Mouse (Mus musculus) kidney, embryonic 14.5 days (tissue): Measurements from ENCODE around the gene Trim7. TPM values are rescaled to one million over a fixed set of nuclear protein-coding genes. Genes with fewer than 3 reads are reported as not detected.
A peak's percentile ranks its signal among the peaks of the same experiment; 100 is the strongest.

ENCODE experiments used
- ATAC-seq: fragments of 200-750 bp; cut with Nextera tagmentation; 2 replicates; pipeline ENCODE4 v1.8.0; 2017; ENCODE audit warnings: moderate number of reproducible peaks, mild to moderate bottlenecking, moderate TSS enrichment, moderate library complexity; ENCODE audit not compliant: low FRiP score, low TSS enrichment
- H3K27ac ChIP-seq: fragments of 300-500 bp; sonication (generic); 2 replicates; pipeline ENCODE4 v1.5.1; 2014; ENCODE audit warnings: low read depth, mild to moderate bottlenecking, low read length, moderate library complexity, mixed read lengths
- H3K27me3 ChIP-seq: fragments of 300-500 bp; sonication (generic); 2 replicates; pipeline ENCODE4 v1.6.1; 2014; ENCODE audit warnings: mild to moderate bottlenecking, low read length; ENCODE audit not compliant: control insufficient read depth, insufficient read depth
- H3K36me3 ChIP-seq: fragments of 300-500 bp; sonication (generic); 2 replicates; pipeline ENCODE4 v1.6.1; 2014; ENCODE audit warnings: low read length, mixed read lengths; ENCODE audit not compliant: control insufficient read depth, insufficient read depth
- H3K4me1 ChIP-seq: fragments of 300-500 bp; sonication (generic); 2 replicates; pipeline ENCODE4 v1.6.1; 2014; ENCODE audit warnings: low read length, mixed read lengths; ENCODE audit not compliant: control insufficient read depth, insufficient read depth
- H3K4me2 ChIP-seq: fragments of 300-500 bp; sonication (generic); replicated peaks from 2 replicates; pipeline ENCODE4 v1.6.1; 2014; ENCODE audit warnings: low read depth, mild to moderate bottlenecking, low read length
- H3K4me3 ChIP-seq: fragments of 300-500 bp; sonication (generic); 2 replicates; pipeline ENCODE4 v1.5.1; 2014; ENCODE audit warnings: mild to moderate bottlenecking, low read length
- H3K9ac ChIP-seq: fragments of 300-500 bp; sonication (generic); 2 replicates; pipeline ENCODE4 v1.6.1; 2014; ENCODE audit warnings: low read depth, mild to moderate bottlenecking, low read length, moderate library complexity
- H3K9me3 ChIP-seq: fragments of 300-500 bp; sonication (generic); 2 replicates; pipeline ENCODE4 v1.6.1; 2016; ENCODE audit warnings: low read length; ENCODE audit not compliant: control insufficient read depth
- WGBS: fragments of 180-500 bp; shearing (Covaris S2); extraction: QIAGEN DNeasy Blood & Tissue Kit; methylation state at CpG from one replicate; pipeline ENCODE4 v1.1.7; 2014; 5-methylcytosine and 5-hydroxymethylcytosine counted together
- polyA plus RNA-seq: library from polyadenylated mRNA; unstranded; fragments of >200 nt; fragmentation: Nextera tagmentation; extraction: Ambion mirVana; gene quantifications from 2 replicates; pipeline ENCODE4 v1.2.1, GENCODE M21; 2014

Gene Trim7
- polyA plus RNA-seq, 1 experiment from 2014 or later = 2.9 TPM

DNA sequence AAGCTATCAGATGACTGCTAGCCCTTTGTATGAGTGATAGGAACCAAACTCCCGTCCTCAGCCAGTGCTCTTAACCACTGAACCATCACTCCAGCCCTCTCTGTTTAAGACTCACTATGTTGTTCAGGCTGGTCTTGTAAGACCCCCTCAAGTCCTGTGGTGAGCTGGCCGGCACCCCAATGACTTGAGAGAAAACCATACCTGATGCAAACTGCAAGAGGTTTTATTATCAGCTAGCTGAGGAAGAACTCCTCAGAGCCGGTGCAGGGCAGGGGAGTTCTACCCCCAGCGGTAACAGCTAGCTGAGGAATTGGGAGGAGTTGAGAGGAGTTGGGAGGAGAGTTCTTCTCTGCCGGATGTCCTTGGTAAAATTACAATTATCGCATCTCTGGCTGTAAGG lies 2.0 kb downstream of the Trim7 start:
- no peak overlapping the region for H3K27ac ChIP-seq
- H3K4me1 ChIP-seq = 0 out of 2 replicates have a peak, but pooled peaks cover 2% of the 10 kb centered on the region
- 66% methylated on average over 6 of the region's 6 CpGs for WGBS
- no peak overlapping the region for H3K4me3 ChIP-seq
- no peak for ATAC-seq
- H3K9me3 ChIP-seq = no peaks in the 10 kb centered on the region
- H3K9ac ChIP-seq = no peak overlapping the region
- H3K27me3 ChIP-seq = peaks cover 5% of the 10 kb centered on the region; the same call in 1 of the 2 replicates
- no peaks in the 10 kb centered on the region for H3K36me3 ChIP-seq
- H3K4me2 ChIP-seq = no peak overlapping the region

DNA sequence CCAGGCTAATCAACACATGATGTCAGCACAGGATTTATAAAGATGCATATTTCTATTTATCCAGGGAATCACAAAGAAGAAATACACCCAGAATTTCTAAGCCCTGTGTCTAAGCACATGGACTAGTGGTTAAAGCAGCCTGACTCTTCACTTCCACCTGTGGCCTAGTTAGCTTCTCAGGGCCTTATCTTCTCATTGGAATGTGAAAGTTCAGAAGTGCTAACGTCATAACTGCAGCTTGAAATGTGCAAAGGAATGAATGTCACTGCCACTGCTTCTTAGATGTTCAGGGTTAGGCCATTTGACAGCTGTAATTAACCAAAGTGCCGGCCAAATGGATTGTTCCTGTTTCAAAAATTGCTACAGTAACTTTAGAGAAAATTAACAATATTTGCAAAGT lies 4.3 kb downstream of the Trim7 start:
- H3K9me3 ChIP-seq = no peaks in the 10 kb centered on the region
- no peaks in the 10 kb centered on the region for H3K27me3 ChIP-seq
- no peaks in the 10 kb centered on the region for H3K36me3 ChIP-seq
- 69% methylated on average over 2 of the region's 2 CpGs for WGBS
- no peaks in the 10 kb centered on the region for H3K4me1 ChIP-seq
- no peak overlapping the region for H3K4me2 ChIP-seq
- ATAC-seq = no peak
- no peak overlapping the region for H3K4me3 ChIP-seq
- no peak overlapping the region for H3K27ac ChIP-seq
- H3K9ac ChIP-seq = no peak overlapping the region

DNA sequence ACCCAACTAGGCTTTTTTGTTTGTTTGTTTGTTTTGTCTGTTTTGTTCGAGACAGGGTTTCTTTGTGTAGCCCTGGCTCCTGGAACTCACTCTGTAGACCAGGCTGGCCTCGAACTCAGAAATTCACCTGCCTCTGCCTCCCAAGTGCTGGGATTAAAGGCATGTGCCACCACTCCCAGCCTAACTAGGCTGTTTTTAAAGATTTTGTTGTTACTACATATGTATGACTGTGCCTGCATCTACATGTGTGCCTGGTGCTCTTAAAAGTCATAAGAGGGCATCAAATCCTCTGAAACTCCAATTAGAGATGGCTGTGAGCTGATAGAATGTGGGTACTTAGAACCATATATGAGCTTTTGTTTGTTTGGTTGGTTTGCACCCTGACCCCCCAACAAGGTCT lies 5.3 kb downstream of the Trim7 start:
- no peaks in the 10 kb centered on the region for H3K9me3 ChIP-seq

DNA sequence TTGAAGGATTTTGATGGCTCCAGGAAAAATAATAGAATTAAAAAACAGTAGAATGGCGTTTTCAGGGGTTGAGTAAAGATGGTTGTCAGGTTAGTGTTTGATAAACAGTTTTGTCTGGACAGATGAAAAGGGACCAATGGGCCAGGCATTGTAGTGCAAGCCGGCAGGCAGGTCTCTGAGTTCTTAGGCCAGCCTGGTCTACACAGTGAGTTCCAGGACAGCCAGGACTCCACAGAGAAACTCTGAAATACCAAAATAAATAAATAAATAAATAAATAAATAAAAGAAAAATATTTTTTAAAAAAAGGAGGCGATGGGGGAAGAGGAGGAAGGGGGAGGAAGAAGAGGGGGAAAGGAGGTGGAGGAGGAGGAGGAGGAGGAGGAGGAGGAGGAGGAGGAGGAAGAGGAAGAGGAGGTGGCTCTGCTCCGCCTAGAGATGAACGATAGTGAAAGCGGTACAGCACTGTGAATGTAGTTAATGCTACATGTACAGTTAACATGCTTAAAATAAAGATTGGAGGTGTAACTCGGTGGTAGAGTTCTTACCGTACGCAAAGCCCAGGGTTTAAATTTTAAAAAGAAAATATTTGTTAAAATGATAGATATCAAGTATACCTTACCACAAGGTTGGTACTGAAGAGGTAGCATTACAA lies 7.3 kb downstream of the Trim7 start:
- H3K4me2 ChIP-seq = peak overlapping the region; percentile 43
- H3K36me3 ChIP-seq = no peaks in the 10 kb centered on the region
- 41% methylated on average over 9 of the region's 9 CpGs for WGBS
- no peak overlapping the region for H3K27ac ChIP-seq
- H3K9ac ChIP-seq = no peak overlapping the region
- peak overlapping the region; percentile 50 for H3K4me3 ChIP-seq
- ATAC-seq = 0 out of 2 replicates have a peak, but pooled peaks have one; percentile 1
- no peaks in the 10 kb centered on the region for H3K4me1 ChIP-seq
- H3K9me3 ChIP-seq = no peaks in the 10 kb centered on the region
- peaks cover 4% of the 10 kb centered on the region; the same call in 1 of the 2 replicates for H3K27me3 ChIP-seq

More for the DNA sequence above, 5.3 kb downstream of the Trim7 start:
- WGBS = 75% methylated on average over 2 of the region's 2 CpGs
- no peak for ATAC-seq
- Histone ChIP-seq H3K4me1 (no peaks in the 10 kb centered on the region), H3K4me2 (no peak overlapping the region), H3K4me3 (no peak overlapping the region), H3K27ac (no peak overlapping the region), H3K36me3 (no peaks in the 10 kb centered on the region), H3K27me3 (peaks cover 3% of the 10 kb centered on the region; the same call in 1 of the 2 replicates), H3K9ac (no peak overlapping the region)

DNA sequence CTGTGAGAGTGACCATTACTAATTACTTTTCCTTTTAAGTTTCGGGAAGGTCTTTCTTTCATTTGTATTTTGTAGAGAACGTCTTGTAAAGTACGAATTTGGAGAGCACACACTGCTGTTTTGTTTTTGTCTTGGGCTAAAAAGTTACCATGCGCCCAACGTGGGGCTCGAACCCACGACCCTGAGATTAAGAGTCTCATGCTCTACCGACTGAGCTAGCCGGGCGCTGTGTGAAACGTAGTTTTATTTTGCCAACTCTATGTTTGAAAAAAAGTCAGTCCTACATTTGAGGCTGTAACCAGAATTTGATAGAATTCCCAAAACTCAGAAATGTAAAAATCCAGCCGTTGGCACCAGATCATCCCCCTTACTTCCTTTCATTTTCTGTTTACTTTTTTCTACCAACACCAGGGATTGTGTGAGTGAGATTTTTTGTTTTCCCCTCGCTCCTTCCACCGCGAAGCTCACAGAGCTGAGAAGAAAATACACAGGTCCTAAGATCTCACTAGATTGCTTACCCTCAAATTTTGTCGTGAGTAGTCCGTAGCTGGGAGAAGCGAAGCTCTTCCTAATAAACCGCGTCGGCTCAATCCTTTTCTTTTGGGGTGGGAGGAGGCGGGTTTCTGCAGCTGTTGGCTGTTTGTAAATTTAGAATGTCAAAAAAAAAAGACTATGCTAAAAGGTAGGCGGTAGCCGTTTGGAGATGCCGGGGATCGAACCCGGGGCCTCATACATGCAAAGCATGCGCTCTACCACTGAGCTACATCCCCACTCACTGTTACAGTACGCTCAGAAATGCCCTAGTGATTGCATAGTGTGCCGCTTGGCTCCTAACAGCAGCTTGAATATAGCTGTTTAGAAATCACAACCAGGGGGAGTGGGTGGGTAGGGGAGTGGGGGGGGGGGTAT lies 8.0 kb downstream of the Trim7 start:
- H3K27ac ChIP-seq = no peak overlapping the region

DNA sequence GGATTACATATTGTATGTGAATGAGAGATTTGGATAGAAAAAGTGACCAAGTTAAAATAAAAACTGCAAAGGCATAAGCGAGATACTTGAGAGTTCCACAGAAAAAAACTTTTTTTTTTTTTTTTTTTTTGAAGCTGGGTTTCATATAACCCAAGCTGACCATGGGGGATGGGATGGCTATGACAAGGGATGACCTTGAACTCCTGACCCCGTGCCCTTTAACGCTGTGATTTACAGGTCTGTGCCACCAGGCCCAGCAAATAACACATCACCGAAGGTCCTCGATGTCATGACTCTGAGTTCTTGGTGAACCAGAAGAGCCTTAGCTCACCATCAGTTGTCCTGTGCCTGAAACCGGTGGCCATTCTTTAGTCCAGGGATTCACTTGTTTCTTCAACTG lies 10.0 kb downstream of the Trim7 start:
- Histone ChIP-seq H3K36me3 (no peaks in the 10 kb centered on the region), H3K9me3 (no peaks in the 10 kb centered on the region), H3K27ac (no peak overlapping the region), H3K4me3 (no peak overlapping the region), H3K4me1 (peaks cover 3% of the 10 kb centered on the region; the same call in 1 of the 2 replicates), H3K4me2 (no peak overlapping the region), H3K9ac (no peak overlapping the region), H3K27me3 (peaks cover 4% of the 10 kb centered on the region; the same call in 1 of the 2 replicates)
- WGBS = 73% methylated on average over 6 of the region's 6 CpGs
- no peak for ATAC-seq

More for the DNA sequence above, 8.0 kb downstream of the Trim7 start:
- Histone ChIP-seq H3K9me3 (no peaks in the 10 kb centered on the region), H3K9ac (peak overlapping the region; percentile 29), H3K4me3 (peak overlapping the region; percentile 50), H3K4me2 (peak overlapping the region; percentile 43), H3K36me3 (no peaks in the 10 kb centered on the region), H3K27me3 (peaks cover 4% of the 10 kb centered on the region; the same call in 1 of the 2 replicates), H3K4me1 (peaks cover 3% of the 10 kb centered on the region; the same call in 1 of the 2 replicates)
- WGBS = under 1% methylated on average over 30 of the region's 30 CpGs
- ATAC-seq = peak; percentile 87

DNA sequence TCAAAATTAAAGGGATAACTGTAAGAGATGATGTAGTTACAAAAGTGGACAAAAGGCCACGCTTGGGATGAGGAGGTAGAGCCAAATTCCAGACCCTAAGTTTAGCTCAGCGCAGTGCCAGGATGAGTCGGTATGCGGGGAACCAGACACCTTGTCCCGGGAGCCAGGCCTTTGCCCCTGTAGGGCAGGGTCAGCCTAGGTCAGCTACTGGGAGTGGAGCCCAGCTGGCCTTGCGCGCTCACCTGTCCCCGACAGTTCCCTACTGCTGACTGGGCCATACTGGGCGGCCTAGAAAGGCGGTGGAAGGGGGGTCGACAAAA lies 11.0 kb downstream of the Trim7 start:
- H3K27me3 ChIP-seq = peaks cover 4% of the 10 kb centered on the region; the same call in 1 of the 2 replicates
- peak overlapping the region; percentile 61; the same call in 1 of the 2 replicates for H3K9ac ChIP-seq
- no peak; the same call in 1 of the 2 replicates for ATAC-seq

DNA sequence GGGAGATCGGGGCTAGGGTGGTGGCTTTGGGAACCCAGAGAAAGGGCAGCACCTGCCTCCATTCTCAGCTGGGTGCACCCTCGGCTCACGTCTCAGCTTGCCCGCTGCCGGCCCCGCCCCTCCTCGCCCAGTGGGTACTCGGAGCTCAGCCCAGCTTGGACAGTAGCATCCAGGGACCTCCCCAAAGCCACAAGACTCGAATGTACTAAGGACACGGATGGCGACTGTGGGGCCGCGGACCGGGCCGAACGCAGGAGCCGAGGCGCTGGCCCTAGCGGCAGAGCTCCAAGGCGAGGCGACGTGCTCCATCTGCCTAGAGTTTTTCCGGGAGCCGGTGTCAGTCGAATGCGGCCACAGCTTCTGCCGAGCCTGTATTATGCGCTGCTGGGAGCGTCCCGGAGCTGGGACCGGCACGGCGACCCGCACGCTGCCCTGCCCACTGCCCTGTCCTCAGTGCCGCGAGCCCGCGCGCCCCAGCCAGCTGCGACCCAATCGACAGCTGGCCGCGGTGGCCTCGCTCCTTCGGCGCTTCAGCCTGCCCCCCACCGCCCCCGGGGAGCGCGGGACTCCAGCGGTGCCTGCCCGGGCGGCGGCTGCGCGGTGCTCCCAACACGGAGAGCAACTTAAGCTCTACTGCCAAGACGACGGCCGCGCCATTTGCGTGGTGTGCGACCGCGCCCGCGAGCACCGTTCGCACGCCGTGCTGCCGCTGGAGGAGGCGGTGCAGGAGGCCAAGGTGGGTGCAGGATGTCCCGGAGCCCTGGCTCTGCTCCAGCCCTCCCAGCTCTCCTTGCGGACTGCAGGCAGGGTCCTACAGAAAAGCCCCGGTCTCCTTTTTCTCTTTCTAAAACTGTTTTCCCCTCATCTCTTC lies 11.6 kb downstream of the Trim7 start:
- H3K27me3 ChIP-seq = peaks cover 4% of the 10 kb centered on the region; the same call in 1 of the 2 replicates
- H3K27ac ChIP-seq = no peak overlapping the region; the same call in 1 of the 2 replicates

More for the DNA sequence above, 11.0 kb downstream of the Trim7 start:
- Histone ChIP-seq H3K4me2 (peak overlapping the region; percentile 84), H3K4me1 (peaks cover 3% of the 10 kb centered on the region; the same call in 1 of the 2 replicates), H3K36me3 (no peaks in the 10 kb centered on the region), H3K27ac (no peak overlapping the region), H3K4me3 (peak overlapping the region; percentile 84), H3K9me3 (no peaks in the 10 kb centered on the region)
- whole genome bisulfite sequencing = 10% methylated on average over 11 of the region's 11 CpGs

More for the DNA sequence above, 11.6 kb downstream of the Trim7 start:
- under 1% methylated on average over 77 of the region's 77 CpGs for WGBS
- no peaks in the 10 kb centered on the region for H3K9me3 ChIP-seq
- H3K4me1 ChIP-seq = peaks cover 3% of the 10 kb centered on the region; the same call in 1 of the 2 replicates
- no peaks in the 10 kb centered on the region for H3K36me3 ChIP-seq
- peak; percentile 21 for ATAC-seq
- H3K4me2 ChIP-seq = peak overlapping the region; percentile 84
- peak overlapping the region; percentile 84 for H3K4me3 ChIP-seq
- peak overlapping the region; percentile 61 for H3K9ac ChIP-seq
